Mouse (Mus musculus): Measurements from ENCODE around the gene Cacna1b.

GRCm38 (mm10) chr2:24680176-24680575 lies 82.8 kb downstream of the Cacna1b start:
- TF ChIP-seq CTCF (conservative IDR thresholded peaks at IDR 0.05; ENCODE audit: low read length) (no peak), NANOG (IDR thresholded peaks at IDR 0.05; ENCODE audit: borderline replicate concordance, low read length) (no peak)

Data from E14TG2a.4 (cell line).